Mouse (Mus musculus): Measurements from ENCODE around the gene Cib1.

GRCm38 (mm10) chr7:80227065-80227464 lies 5.5 kb downstream of the Cib1 start:
- no peak; the same call in 1 of the 2 replicates for TF ChIP-seq CTCF (IDR thresholded peaks at IDR 0.05)
- no peak for TF ChIP-seq EP300 (IDR thresholded peaks at IDR 0.05)
